Mouse (Mus musculus) left cerebral cortex, adult 2 months (tissue): ENCODE data around the gene Pip5k1a. TPM values are rescaled to one million over a fixed set of nuclear protein-coding genes. Genes with fewer than 3 reads are reported as not detected.
A peak's percentile ranks its signal among the peaks of the same experiment; 100 is the strongest.

Source experiments
- DNase-seq, 2 experiments: peaks; one replicate each; pipeline ENCODE4 v3.0.0; 2021 to 2022; ENCODE audit warnings: low spot score in 2 of 2, mixed read lengths in 1 of 2; ENCODE audit errors: extremely low spot score in 1 of 2
- H3K27ac ChIP-seq: fragments of 200-600 bp; 2 replicates; pipeline ENCODE4 v1.8.1; 2022
- H3K4me3 ChIP-seq: fragments of 200-600 bp; 2 replicates; pipeline ENCODE4 v1.8.1; 2022
- CTCF ChIP-seq: fragments of 200-600 bp; IDR thresholded peaks from 2 replicates; pipeline ENCODE4 v1.8.1; 2022; ENCODE audit warnings: antibody characterized with exemption, mild to moderate bottlenecking, moderate library complexity
- intact Hi-C: fragments of 180-260 bp; cut with DNase I; formaldehyde crosslinking; loops from one replicate; pipeline ENCODE4 v1.15.1; 2025
- total RNA-seq, 2 experiments: library from RNA; stranded (reverse); gene quantifications; 2 replicates each; pipeline ENCODE4 v1.2.3; 2021

Gene Pip5k1a
- total RNA-seq, 2 experiments from 2014 or later: 58.2 to 58.5 TPM

DNA sequence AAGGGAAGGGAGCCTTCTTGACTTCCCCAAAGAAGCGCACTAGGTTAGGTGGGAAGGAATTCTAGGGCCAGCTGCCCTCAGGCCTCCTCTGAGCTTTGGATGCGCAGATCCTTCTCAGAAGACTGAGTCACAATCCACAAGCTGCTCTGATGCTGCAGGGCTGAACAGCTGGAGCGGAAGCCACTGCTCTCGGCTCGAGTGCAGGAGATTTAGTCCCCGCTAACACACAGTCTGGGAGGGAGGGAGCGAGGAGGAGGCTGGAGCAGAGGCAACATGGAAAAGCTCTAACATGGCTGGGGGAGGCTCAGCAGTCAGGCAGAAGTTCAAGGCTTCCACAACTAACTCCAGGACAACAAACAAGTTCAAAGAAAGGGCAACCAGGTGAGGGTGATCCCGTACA lies 48.7 kb downstream of the Pip5k1a start:
- H3K4me3 ChIP-seq: no peak overlapping the region
- peak; percentile 28 to 44 for DNase-seq
- no peak for TF ChIP-seq CTCF
- H3K27ac ChIP-seq: peak overlapping the region; percentile 47
- intact Hi-C loops: loop anchor here (2.0 kb wide), 1 partner anchor 47 kb away; no protein-coding TSS in a partner anchor

DNA sequence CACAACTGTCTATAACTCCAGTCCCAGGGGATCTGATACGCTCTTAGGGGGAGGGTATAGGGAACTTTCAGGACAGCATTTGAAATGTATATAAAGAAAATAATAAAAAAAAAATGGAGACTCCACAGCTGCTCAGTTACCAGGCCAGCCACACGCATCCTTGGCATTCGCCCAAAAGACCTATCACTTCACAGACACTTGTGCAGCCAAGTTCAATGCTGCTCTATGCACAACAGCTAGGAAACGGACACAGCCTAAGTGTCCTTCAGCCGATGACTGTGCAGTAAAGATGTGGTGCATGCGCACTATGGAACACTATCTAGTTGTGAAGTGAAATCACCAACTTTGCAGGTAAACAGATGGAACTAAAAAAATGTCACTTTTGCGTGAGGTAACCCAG lies 50.5 kb downstream of the Pip5k1a start:
- H3K4me3 ChIP-seq: no peak overlapping the region
- H3K27ac ChIP-seq: no peak overlapping the region
- no peak for DNase-seq
- intact Hi-C loops: no loop called here
- TF ChIP-seq CTCF: no peak

DNA sequence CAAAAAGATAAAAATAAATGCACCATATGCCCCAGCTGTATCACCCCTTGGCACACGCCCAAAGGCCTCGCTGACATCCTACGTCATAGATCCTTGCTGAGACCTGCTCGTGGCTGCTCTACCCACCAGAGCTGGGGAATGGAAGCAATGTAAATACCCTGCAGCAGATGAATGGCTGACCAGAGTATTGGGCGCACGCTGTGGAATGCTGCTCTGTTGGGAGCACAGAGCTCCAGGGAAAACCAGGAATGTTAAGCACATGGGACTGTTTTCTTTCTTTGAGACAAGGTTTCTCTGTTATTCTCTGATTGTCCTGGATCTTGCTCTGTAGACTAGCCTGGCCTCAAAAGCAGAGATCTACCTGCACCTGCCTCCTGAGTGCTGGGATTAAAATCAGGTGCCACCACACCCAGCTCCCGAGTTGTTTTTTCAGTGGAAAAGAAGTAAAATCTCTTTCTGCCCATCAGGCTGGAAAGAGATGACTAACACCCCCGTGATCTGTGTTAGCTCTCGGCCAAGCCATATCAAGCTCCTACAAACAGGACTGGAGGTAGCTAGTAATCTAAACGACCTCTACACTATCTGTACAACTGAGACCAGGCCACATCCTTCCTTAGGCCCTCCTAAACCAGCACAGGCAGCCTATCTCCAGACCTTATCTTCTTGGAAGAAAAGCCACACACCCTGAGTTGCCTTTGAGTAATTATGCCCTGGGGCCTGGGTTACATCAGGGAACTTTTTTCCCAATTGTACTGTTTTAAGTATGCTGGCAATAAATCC lies 52.1 kb downstream of the Pip5k1a start:
- Histone ChIP-seq H3K4me3 (no peak overlapping the region), H3K27ac (0 out of 2 replicates have a peak overlapping the region, but pooled peaks have one; percentile 11)
- no peak for TF ChIP-seq CTCF
- no peak for DNase-seq
- intact Hi-C loops: no loop called here

DNA sequence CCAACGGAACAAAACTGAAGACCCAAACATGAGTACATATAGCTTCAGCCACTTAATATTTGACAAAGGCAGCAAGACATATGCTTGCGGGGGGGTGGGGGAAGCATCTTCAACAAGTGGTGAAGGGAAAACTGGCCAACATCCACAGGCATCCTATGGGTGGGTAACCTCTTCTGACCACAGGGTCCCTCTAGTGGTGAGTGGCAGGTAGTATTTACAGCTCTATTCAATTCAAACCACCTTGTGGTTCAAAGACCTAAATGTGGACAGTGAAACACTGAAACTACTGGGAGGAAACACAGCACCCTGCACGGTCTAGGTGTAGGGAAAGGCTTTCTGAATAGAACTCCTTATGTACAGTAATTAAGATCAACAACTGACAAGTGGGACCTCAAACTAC lies 53.0 kb downstream of the Pip5k1a start:
- Histone ChIP-seq H3K27ac (no peak overlapping the region), H3K4me3 (no peak overlapping the region)
- DNase-seq: no peak
- intact Hi-C loops: loop anchor here (1.0 kb wide), 1 partner anchor 55 kb away; no protein-coding TSS in a partner anchor
- peak; percentile 77 for TF ChIP-seq CTCF

DNA sequence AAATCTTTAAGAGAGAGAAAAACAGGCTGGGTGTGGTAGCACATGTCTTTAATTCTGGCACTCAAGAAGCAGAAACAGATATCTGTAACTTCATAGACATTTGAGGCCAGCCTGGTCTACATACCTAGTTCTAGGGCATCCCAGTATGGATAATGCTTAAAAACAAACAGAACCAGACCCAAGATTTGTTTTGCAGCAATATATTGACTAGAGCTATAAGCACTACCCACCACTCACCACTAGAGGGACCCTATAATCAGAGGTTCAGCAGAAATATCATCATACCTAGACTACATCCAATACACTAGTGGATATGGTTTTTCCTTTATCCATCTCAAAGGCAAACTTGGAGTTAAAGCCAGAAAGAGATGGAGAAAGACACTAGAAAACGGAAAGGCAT lies 53.8 kb downstream of the Pip5k1a start:
- H3K4me3 ChIP-seq: no peak overlapping the region
- DNase-seq: no peak
- TF ChIP-seq CTCF: peak; percentile 85
- intact Hi-C loops: loop anchor here (1.0 kb wide), 1 partner anchor 55 kb away; no protein-coding TSS in a partner anchor
- no peak overlapping the region for H3K27ac ChIP-seq

- no peak for TF ChIP-seq CTCF
- Histone ChIP-seq H3K4me3 (no peak overlapping the region), H3K27ac (no peak overlapping the region)
- intact Hi-C loops: no loop called here
- no peak for DNase-seq
Measured at GRCm38 (mm10) chr3:95047914-95048313, 58.8 kb downstream of the Pip5k1a start.

DNA sequence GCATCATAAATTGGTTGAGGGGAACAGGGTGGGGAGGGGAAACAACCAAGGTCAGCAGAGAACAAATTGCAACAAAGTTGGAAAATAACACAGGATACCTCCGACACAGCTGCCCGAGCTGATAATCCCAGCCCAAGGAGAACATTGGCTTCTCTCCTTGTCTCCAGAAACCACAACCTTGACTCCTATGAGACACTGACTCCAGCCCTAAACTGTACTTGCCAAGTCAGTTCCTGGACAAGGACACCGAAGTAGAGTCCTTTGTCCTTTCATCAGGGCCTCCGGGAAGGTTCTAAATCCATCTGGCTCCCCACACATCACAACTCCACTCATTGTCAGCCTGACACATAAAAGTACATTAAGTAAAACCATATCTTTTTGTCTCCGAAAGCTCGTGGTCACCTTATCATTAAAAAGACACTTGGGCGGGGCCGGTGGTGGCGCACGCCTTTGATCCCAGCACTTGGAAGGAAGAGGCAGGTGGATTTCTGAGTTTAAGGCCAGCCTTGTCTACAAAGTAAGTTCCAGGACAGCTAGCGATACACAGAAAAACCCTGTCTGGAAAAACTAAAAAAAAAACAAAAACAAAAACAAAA lies 60.2 kb downstream of the Pip5k1a start:
- Histone ChIP-seq H3K27ac (no peak overlapping the region), H3K4me3 (no peak overlapping the region)
- no peak for TF ChIP-seq CTCF
- DNase-seq: no peak
- intact Hi-C loops: no loop called here

DNA sequence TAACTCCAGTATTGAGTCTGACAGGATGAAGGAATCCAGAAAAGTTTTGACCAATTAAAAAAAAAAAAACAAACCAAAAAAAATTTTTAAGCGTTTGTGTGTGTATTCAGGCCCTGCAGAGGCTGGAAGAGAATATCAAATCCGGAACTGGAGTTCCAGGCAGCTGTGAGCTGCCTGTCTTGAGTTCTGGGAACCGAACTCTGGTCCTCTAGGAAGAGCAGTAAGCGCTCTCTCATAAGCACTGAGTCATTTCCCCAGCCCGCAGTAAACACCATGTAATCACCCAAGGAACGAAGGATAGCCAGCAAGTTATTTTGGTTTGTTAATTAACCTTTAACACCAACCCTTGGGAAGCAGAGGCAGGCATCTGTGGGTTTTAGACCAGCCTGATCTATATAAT lies 63.5 kb downstream of the Pip5k1a start:
- DNase-seq: no peak
- H3K27ac ChIP-seq: no peak overlapping the region
- no peak overlapping the region for H3K4me3 ChIP-seq
- TF ChIP-seq CTCF: no peak
- intact Hi-C loops: no loop called here

- Histone ChIP-seq H3K4me3 (peak overlapping the region; percentile 87), H3K27ac (peak overlapping the region; percentile 84)
- no peak for DNase-seq
- no peak for TF ChIP-seq CTCF
- intact Hi-C loops: no loop called here
Measured at GRCm38 (mm10) chr3:95042838-95043229, 63.9 kb downstream of the Pip5k1a start.

GRCm38 (mm10) chr3:95042166-95042837 lies 64.4 kb downstream of the Pip5k1a start, which contains the start of gene Psmd4:
TSS of gene Psmd4 (minus strand) at chr3:95042614.
- intact Hi-C loops: no loop called here
- H3K27ac ChIP-seq: peak within 1 kb of the TSS; percentile 89
- TF ChIP-seq CTCF: no peak
- H3K4me3 ChIP-seq: peak within 1 kb of the TSS; percentile 87
- DNase-seq: peak; percentile 97 to 98

- peak overlapping the region; percentile 87 for H3K4me3 ChIP-seq
- no peak overlapping the region; the same call in 1 of the 2 replicates for H3K27ac ChIP-seq
- DNase-seq: no peak
- intact Hi-C loops: no loop called here
- TF ChIP-seq CTCF: no peak
Measured at GRCm38 (mm10) chr3:95041625-95042024, 65.1 kb downstream of the Pip5k1a start.

DNA sequence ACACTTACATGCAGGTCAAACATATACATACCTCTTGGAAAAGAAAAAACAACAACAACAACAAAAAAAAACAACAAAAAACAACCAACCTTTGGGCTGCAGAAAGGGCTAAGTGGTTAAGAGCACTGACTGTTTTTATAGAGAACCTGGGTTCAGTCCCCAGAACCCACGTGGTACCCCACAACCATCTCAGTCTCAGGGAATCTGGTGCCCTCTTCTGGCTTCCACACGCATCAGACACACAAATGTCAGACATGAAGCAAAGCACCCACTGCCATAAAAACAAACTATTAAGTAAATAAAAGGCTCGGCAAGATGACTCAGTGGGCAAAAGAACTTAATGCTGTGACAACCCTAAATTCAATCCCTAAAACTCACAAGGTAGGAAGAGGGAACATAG lies 76.8 kb downstream of the Pip5k1a start:
- Histone ChIP-seq H3K4me3 (no peak overlapping the region), H3K27ac (no peak overlapping the region)
- TF ChIP-seq CTCF: peak; percentile 12; the same call in 1 of the 2 replicates
- intact Hi-C loops: no loop called here
- no peak for DNase-seq
